Mouse (Mus musculus) lung, postnatal 0 days (tissue): ENCODE results near the gene Pde10a.

ENCODE experiments used
- CTCF ChIP-seq: IDR thresholded peaks from 2 replicates; pipeline ENCODE4 v1.5.1; 2016; ENCODE audit warnings: antibody characterized with exemption, mild to moderate bottlenecking
- EP300 ChIP-seq: IDR thresholded peaks from 2 replicates; pipeline ENCODE4 v1.6.1; 2016; ENCODE audit warnings: antibody characterized with exemption, mild to moderate bottlenecking, control low read depth

GRCm38 (mm10) chr17:8983576-8983975, 458.4 kb downstream of the Pde10a start:
- TF ChIP-seq EP300 (no peak), CTCF (no peak)
